Mouse (Mus musculus) adrenal gland, postnatal 36 days (tissue): ENCODE measurements at regions not wholly inside any gene's neighbourhood (a gene's known extent, or its start where the extent isn't known, plus 50 kb on each side); places are given as distances from the start of the nearest gene placed in this dataset.
A peak's percentile ranks its signal among the peaks of the same experiment; 100 is the strongest.
"Not testable (repeated sequence)": the region's sequence is repeated elsewhere in the genome, so short reads cannot be mapped to it uniquely, and the experiment has no call there.

Experiments used
- DNase-seq, 2 experiments: peaks; one replicate each; pipeline ENCODE4 v3.0.0; 2021; ENCODE audit warnings: mixed read lengths in 1 of 2

- DNase-seq: no peak
Measured at GRCm38 (mm10) chr14:114485781-114486180, 606.2 kb upstream of the Gpc5 start.

GRCm38 (mm10) chr14:114493371-114493770, 598.6 kb upstream of the Gpc5 start:
- DNase-seq: not testable (repeated sequence)

GRCm38 (mm10) chr14:114504976-114505375, 587.0 kb upstream of the Gpc5 start:
- DNase-seq: no peak

GRCm38 (mm10) chr14:114547910-114548680, 543.9 kb upstream of the Gpc5 start:
- DNase-seq: peak in 1 of 2 experiments; percentile 3

GRCm38 (mm10) chr14:114549101-114549500, 542.9 kb upstream of the Gpc5 start:
- DNase-seq: no peak

- DNase-seq: no peak
Measured at GRCm38 (mm10) chr14:114566411-114567030, 525.5 kb upstream of the Gpc5 start.

GRCm38 (mm10) chr14:114567673-114568309, 524.2 kb upstream of the Gpc5 start:
- DNase-seq: peak; percentile 31 to 35

- DNase-seq: no peak
Measured at GRCm38 (mm10) chr14:114587367-114588064, 504.5 kb upstream of the Gpc5 start.

GRCm38 (mm10) chr14:114609296-114609695, 482.7 kb upstream of the Gpc5 start:
- DNase-seq: no peak

- DNase-seq: no peak
Measured at GRCm38 (mm10) chr14:114612400-114612799, 479.6 kb upstream of the Gpc5 start.

- DNase-seq: no peak
Measured at GRCm38 (mm10) chr14:114656636-114657035, 435.4 kb upstream of the Gpc5 start.

GRCm38 (mm10) chr14:114662028-114662427, 430.0 kb upstream of the Gpc5 start:
- no peak for DNase-seq

- peak; percentile 0 to 1 for DNase-seq
Measured at GRCm38 (mm10) chr14:114685133-114685532, 406.9 kb upstream of the Gpc5 start.

GRCm38 (mm10) chr14:114694930-114695329, 397.1 kb upstream of the Gpc5 start:
- DNase-seq: no peak

GRCm38 (mm10) chr14:114697543-114697942, 394.5 kb upstream of the Gpc5 start:
- no peak for DNase-seq

- DNase-seq: no peak
Measured at GRCm38 (mm10) chr14:114723080-114723479, 368.9 kb upstream of the Gpc5 start.

GRCm38 (mm10) chr14:114767323-114767722, 324.7 kb upstream of the Gpc5 start:
- DNase-seq: no peak

- DNase-seq: no peak
Measured at GRCm38 (mm10) chr14:114776723-114777122, 315.3 kb upstream of the Gpc5 start.

GRCm38 (mm10) chr14:114781821-114782220, 310.2 kb upstream of the Gpc5 start:
- peak; percentile 20 to 57 for DNase-seq

GRCm38 (mm10) chr14:114790946-114791830, 300.8 kb upstream of the Gpc5 start:
- peak; percentile 71 to 74 for DNase-seq

GRCm38 (mm10) chr14:114791831-114792224, 300.2 kb upstream of the Gpc5 start:
- DNase-seq: no peak

GRCm38 (mm10) chr14:114804643-114805042, 287.4 kb upstream of the Gpc5 start:
- no peak for DNase-seq
